Comparison of ENCODE assay signal across 14 mouse cellular contexts in genomic region chr4:48992021-48992420, GRCm38 (mm10).
DNase-seq lines count a peak whose midpoint lies in the region; ATAC-seq and TF ChIP-seq lines count a peak whose summit lies in the region.
"Had no signal": no experiment of that assay in that cellular context is flagged by ENCODE, and none has a peak within 500 bp of the region (broad histone marks: within the 10 kb centered on the region; RNA-seq: fewer than 3 reads in every experiment).

No protein-coding gene starts in this region.

- no peaks in the 10 kb centered on the region for H3K9me3 ChIP-seq in forebrain, embryonic 14.5 days (replicated peaks; ENCODE audit: control insufficient read depth, low read length)
- H3K9me3 ChIP-seq in forebrain, embryonic 16.5 days (ENCODE audit: control insufficient read depth, low read length): no peaks in the 10 kb centered on the region
- H3K9me3 ChIP-seq in hindbrain, postnatal 0 days (ENCODE audit: low read length): no peaks in the 10 kb centered on the region
- no peaks in the 10 kb centered on the region for H3K9me3 ChIP-seq in hindbrain, embryonic 16.5 days (ENCODE audit: control insufficient read depth, low read length)
- H3K9me3 ChIP-seq: embryonic facial prominence, embryonic 15.5 days; forebrain, embryonic 15.5 days had no signal

- no peak overlapping the region for H3K27ac ChIP-seq in forebrain, embryonic 14.5 days (ENCODE audit: low read depth, low read length)
- H3K27ac ChIP-seq in forebrain, embryonic 16.5 days (ENCODE audit: low read length): no peak overlapping the region
- H3K27ac ChIP-seq in hindbrain, postnatal 0 days: no peak overlapping the region
- no peak overlapping the region for H3K27ac ChIP-seq in hindbrain, embryonic 16.5 days (ENCODE audit: low read depth, low read length)
- H3K27ac ChIP-seq: embryonic facial prominence, embryonic 15.5 days; forebrain, embryonic 15.5 days; liver, embryonic 14.5 days had no signal

- TF ChIP-seq CTCF in hindbrain, postnatal 0 days (IDR thresholded peaks at IDR 0.05; ENCODE audit: low read depth): no peak

- no peak for ATAC-seq in forebrain, embryonic 14.5 days
- ATAC-seq in forebrain, embryonic 16.5 days: no peak
- ATAC-seq in hindbrain, postnatal 0 days: no peak
- ATAC-seq in hindbrain, embryonic 16.5 days: no peak
- ATAC-seq: forebrain, embryonic 15.5 days had no signal

- no peaks in the 10 kb centered on the region for H3K36me3 ChIP-seq in forebrain, embryonic 14.5 days (ENCODE audit: control insufficient read depth, insufficient read depth, low read length)
- H3K36me3 ChIP-seq in forebrain, embryonic 16.5 days (ENCODE audit: control insufficient read depth, insufficient read depth): no peaks in the 10 kb centered on the region
- H3K36me3 ChIP-seq in hindbrain, postnatal 0 days (ENCODE audit: insufficient read depth, low read length): no peaks in the 10 kb centered on the region
- H3K36me3 ChIP-seq in hindbrain, embryonic 16.5 days (ENCODE audit: control insufficient read depth, insufficient read depth, low read length): no peaks in the 10 kb centered on the region
- H3K36me3 ChIP-seq: embryonic facial prominence, embryonic 15.5 days; forebrain, embryonic 15.5 days had no signal

- H3K9ac ChIP-seq in forebrain, embryonic 14.5 days (ENCODE audit: low read length): no peak overlapping the region
- H3K9ac ChIP-seq in forebrain, embryonic 16.5 days (replicated peaks; ENCODE audit: low read depth, low read length): no peak overlapping the region
- no peak overlapping the region for H3K9ac ChIP-seq in hindbrain, postnatal 0 days (replicated peaks; ENCODE audit: low read length)
- H3K9ac ChIP-seq in hindbrain, embryonic 16.5 days (ENCODE audit: low read depth, low read length): no peak overlapping the region
- H3K9ac ChIP-seq: embryonic facial prominence, embryonic 15.5 days; forebrain, embryonic 15.5 days; liver, embryonic 14.5 days had no signal

- 0 out of 2 replicates have a peak, but pooled peaks cover 3% of the 10 kb centered on the region for H3K4me1 ChIP-seq in forebrain, embryonic 14.5 days (ENCODE audit: control insufficient read depth, insufficient read depth, low read length)
- no peaks in the 10 kb centered on the region for H3K4me1 ChIP-seq in forebrain, embryonic 16.5 days (replicated peaks; ENCODE audit: control insufficient read depth, insufficient read depth, low read length)
- H3K4me1 ChIP-seq in hindbrain, postnatal 0 days (ENCODE audit: insufficient read depth, low read length): no peaks in the 10 kb centered on the region; the same call in 1 of the 2 replicates
- no peaks in the 10 kb centered on the region for H3K4me1 ChIP-seq in hindbrain, embryonic 16.5 days (ENCODE audit: control insufficient read depth, insufficient read depth, low read depth, low read length)
- H3K4me1 ChIP-seq: embryonic facial prominence, embryonic 15.5 days had no signal

- 50% methylated on average over 3 of the region's 3 CpGs for WGBS in forebrain, embryonic 14.5 days
- WGBS in forebrain, embryonic 16.5 days: 42% methylated on average over 3 of the region's 3 CpGs
- 39% methylated on average over 3 of the region's 3 CpGs for WGBS in hindbrain, postnatal 0 days
- WGBS in hindbrain, embryonic 16.5 days: 58% methylated on average over 3 of the region's 3 CpGs

- DNase-seq in forebrain, embryonic 14.5 days (ENCODE audit: low spot score): peak; percentile 53
- DNase-seq in hindbrain, postnatal 0 days (ENCODE audit: low spot score): peak; percentile 62
- peak; percentile 2 for DNase-seq in NIH3T3 (ENCODE audit: low read depth)
- DNase-seq in kidney, adult 8-10 months: peak; percentile 34 to 55
- DNase-seq in thymus, postnatal 14 days: no peak
- DNase-seq: heart, adult 11 months; lung, postnatal 14 days; right cerebral cortex, postnatal 14 days; thymus, adult 18-20 months had no signal

- no peak overlapping the region for H3K4me3 ChIP-seq in forebrain, embryonic 14.5 days (ENCODE audit: low read depth, low read length)
- no peak overlapping the region for H3K4me3 ChIP-seq in forebrain, embryonic 16.5 days (replicated peaks; ENCODE audit: low read length)
- H3K4me3 ChIP-seq in hindbrain, postnatal 0 days (ENCODE audit: low read length): no peak overlapping the region
- H3K4me3 ChIP-seq in hindbrain, embryonic 16.5 days (ENCODE audit: low read length): no peak overlapping the region
- H3K4me3 ChIP-seq: embryonic facial prominence, embryonic 15.5 days; forebrain, embryonic 15.5 days had no signal

- H3K27me3 ChIP-seq in forebrain, embryonic 14.5 days (replicated peaks; ENCODE audit: control insufficient read depth, insufficient read depth, low read length): no peaks in the 10 kb centered on the region
- H3K27me3 ChIP-seq in forebrain, embryonic 16.5 days (replicated peaks; ENCODE audit: control insufficient read depth, insufficient read depth, low read length): no peaks in the 10 kb centered on the region
- H3K27me3 ChIP-seq in hindbrain, postnatal 0 days (ENCODE audit: insufficient read depth, low read length): no peaks in the 10 kb centered on the region
- H3K27me3 ChIP-seq in hindbrain, embryonic 16.5 days (replicated peaks; ENCODE audit: control insufficient read depth, insufficient read depth, low read length): no peaks in the 10 kb centered on the region
- H3K27me3 ChIP-seq: embryonic facial prominence, embryonic 15.5 days; forebrain, embryonic 15.5 days had no signal

- H3K4me2 ChIP-seq in forebrain, embryonic 14.5 days (ENCODE audit: low read length): no peak overlapping the region
- no peak overlapping the region for H3K4me2 ChIP-seq in forebrain, embryonic 16.5 days (ENCODE audit: low read length)
- H3K4me2 ChIP-seq in hindbrain, postnatal 0 days (ENCODE audit: low read depth, low read length): no peak overlapping the region
- no peak overlapping the region for H3K4me2 ChIP-seq in hindbrain, embryonic 16.5 days (ENCODE audit: low read length)
- H3K4me2 ChIP-seq: embryonic facial prominence, embryonic 15.5 days; forebrain, embryonic 15.5 days had no signal
